Mouse (Mus musculus): ENCODE results near the gene Pigx.
"Not testable (repeated sequence)": the region's sequence is repeated elsewhere in the genome, so short reads cannot be mapped to it uniquely, and the experiment has no call there.

Pigx gene

GRCm38 (mm10) chr16:32110951-32111699 is 11.6 kb upstream of the Pigx start:
- DNase-seq (ENCODE audit: low spot score in 2 of 2), result no peak

GRCm38 (mm10) chr16:32108578-32108977 is 9.0 kb upstream of the Pigx start:
- DNase-seq (ENCODE audit: low spot score in 2 of 2), result no peak

- DNase-seq (ENCODE audit: low spot score in 2 of 2), result no peak
Measured at GRCm38 (mm10) chr16:32108170-32108569, 8.6 kb upstream of the Pigx start.

- no peak for DNase-seq (ENCODE audit: low spot score in 2 of 2)
Measured at GRCm38 (mm10) chr16:32107342-32108045, 8.0 kb upstream of the Pigx start.

GRCm38 (mm10) chr16:32105698-32106097 is 6.2 kb upstream of the Pigx start:
- DNase-seq (ENCODE audit: low spot score in 2 of 2), result no peak

- DNase-seq (ENCODE audit: low spot score in 2 of 2), result no peak
Measured at GRCm38 (mm10) chr16:32102295-32102694, 2.8 kb upstream of the Pigx start.

- no peak for DNase-seq (ENCODE audit: low spot score in 2 of 2)
Measured at GRCm38 (mm10) chr16:32098897-32099637, 473 bp downstream of the Pigx start.

GRCm38 (mm10) chr16:32097757-32098156 is 1.8 kb downstream of the Pigx start:
- not testable (repeated sequence) for DNase-seq (ENCODE audit: low spot score in 2 of 2)

GRCm38 (mm10) chr16:32091466-32091865 is 8.1 kb downstream of the Pigx start:
- no peak for DNase-seq (ENCODE audit: low spot score in 2 of 2)

- no peak for DNase-seq (ENCODE audit: low spot score in 2 of 2)
Measured at GRCm38 (mm10) chr16:32087629-32088443, 11.7 kb downstream of the Pigx start.

- peak; percentile 57 to 67 for DNase-seq (ENCODE audit: low spot score in 2 of 2)
Measured at GRCm38 (mm10) chr16:32078991-32079511, 20.5 kb downstream of the Pigx start, which contains the start of gene Pak2. TSS of gene Pak2 (minus strand) at chr16:32079342.

GRCm38 (mm10) chr16:32078408-32078990 is 21.0 kb downstream of the Pigx start:
- no peak for DNase-seq (ENCODE audit: low spot score in 2 of 2)

GRCm38 (mm10) chr16:32077648-32078407 is 21.7 kb downstream of the Pigx start:
- DNase-seq (ENCODE audit: low spot score in 2 of 2), result no peak

- DNase-seq (ENCODE audit: low spot score in 2 of 2), result no peak
Measured at GRCm38 (mm10) chr16:32076406-32076805, 23.1 kb downstream of the Pigx start.

- no peak for DNase-seq (ENCODE audit: low spot score in 2 of 2)
Measured at GRCm38 (mm10) chr16:32075762-32076161, 23.8 kb downstream of the Pigx start.

GRCm38 (mm10) chr16:32070070-32070469 is 29.5 kb downstream of the Pigx start:
- not testable (repeated sequence) for DNase-seq (ENCODE audit: low spot score in 2 of 2)

- no peak for DNase-seq (ENCODE audit: low spot score in 2 of 2)
Measured at GRCm38 (mm10) chr16:32068389-32069300, 30.9 kb downstream of the Pigx start.

GRCm38 (mm10) chr16:32066899-32067298 is 32.6 kb downstream of the Pigx start:
- no peak for DNase-seq (ENCODE audit: low spot score in 2 of 2)

GRCm38 (mm10) chr16:32063900-32064299 is 35.6 kb downstream of the Pigx start:
- no peak for DNase-seq (ENCODE audit: low spot score in 2 of 2)
